Mouse (Mus musculus): ENCODE results near the gene Lgals7.
"Not testable (repeated sequence)": the region's sequence is repeated elsewhere in the genome, so short reads cannot be mapped to it uniquely, and the experiment has no call there.

Gene Lgals7

GRCm38 (mm10) chr7:28879606-28880005 lies 16.0 kb downstream of the Lgals7 start:
- peak in 1 of 2 experiments; percentile 56 for DNase-seq

GRCm38 (mm10) chr7:28880554-28880953 lies 16.9 kb downstream of the Lgals7 start:
- DNase-seq = no peak

DNA sequence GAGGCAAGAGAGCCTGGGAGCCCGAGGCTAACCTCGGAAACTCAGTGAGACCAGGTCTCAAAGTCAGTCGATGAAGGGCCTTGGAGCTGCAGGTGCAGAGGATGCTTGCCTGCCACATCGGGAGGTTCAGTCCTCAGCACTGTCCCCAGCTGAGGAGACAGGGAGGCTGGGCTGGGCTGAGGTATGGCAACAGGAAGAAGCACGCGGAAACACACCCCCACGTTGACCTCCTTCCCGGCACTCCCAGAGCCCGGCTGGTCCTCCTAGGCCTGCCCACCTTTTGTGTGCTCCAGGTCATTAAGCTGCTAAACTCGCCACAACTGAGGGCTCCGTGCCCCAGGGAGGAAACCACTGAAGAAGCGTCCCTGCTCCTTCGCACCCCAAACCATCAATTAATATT lies 17.5 kb downstream of the Lgals7 start, which contains the start of gene Capn12:
Gene Capn12, plus strand, starts transcription at position 224 of the 400 bp plus-strand sequence.
- DNase-seq = no peak

DNA sequence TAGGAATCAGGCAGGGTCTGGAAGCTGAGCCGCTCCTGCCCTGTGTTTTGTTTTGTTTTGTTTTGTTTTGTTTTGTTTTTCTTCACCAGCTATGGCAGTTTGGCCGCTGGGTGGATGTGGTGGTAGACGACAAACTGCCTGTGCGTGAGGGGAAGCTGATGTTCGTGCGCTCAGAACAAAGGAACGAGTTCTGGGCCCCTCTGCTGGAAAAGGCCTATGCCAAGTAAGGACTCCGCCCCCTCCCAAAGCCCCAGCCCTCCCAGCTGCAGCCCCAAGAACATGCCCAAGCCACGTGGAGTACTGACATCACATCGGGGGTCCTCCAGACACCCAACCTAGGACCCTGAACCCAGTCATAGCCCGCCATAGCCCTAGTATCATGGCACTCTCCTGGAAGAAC lies 19.4 kb downstream of the Lgals7 start:
- DNase-seq = no peak

DNA sequence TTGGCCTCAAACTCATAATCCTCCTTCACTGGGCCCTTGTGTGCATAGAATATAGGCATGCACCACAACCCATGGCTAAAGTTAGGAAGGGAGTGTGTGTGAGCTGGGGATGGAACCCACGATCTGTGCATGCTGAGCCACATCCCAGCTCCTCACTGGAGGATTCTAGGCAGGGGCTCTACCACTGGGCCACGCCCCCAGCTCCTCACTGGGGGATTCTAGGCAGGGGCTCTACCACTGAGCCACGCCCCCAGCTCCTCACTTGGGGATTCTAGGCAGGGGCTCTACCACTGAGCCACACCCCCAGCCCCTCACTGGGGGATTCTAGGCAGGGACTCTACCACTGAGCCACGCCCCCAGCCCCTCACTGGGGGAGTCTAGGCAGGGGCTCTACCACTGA lies 20.1 kb downstream of the Lgals7 start:
- not testable (repeated sequence) for DNase-seq

DNA sequence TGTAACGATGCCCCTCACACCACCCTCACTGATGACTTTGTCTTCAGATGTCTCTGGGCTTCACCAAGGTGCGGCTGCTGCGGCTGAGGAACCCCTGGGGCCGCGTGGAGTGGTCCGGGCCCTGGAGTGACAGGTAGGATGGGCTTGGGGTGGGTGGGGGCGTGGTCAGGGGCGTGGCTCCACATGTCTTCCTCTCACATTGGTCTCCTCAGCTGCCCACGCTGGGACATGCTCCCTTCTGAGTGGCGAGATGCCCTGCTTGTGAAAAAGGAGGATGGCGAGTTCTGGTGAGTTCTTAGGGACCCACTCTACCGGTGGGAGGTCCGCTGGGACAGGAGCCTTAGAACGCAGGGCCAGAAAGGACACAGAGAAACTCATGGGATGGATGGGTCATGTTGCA lies 22.8 kb downstream of the Lgals7 start:
- DNase-seq = no peak

DNA sequence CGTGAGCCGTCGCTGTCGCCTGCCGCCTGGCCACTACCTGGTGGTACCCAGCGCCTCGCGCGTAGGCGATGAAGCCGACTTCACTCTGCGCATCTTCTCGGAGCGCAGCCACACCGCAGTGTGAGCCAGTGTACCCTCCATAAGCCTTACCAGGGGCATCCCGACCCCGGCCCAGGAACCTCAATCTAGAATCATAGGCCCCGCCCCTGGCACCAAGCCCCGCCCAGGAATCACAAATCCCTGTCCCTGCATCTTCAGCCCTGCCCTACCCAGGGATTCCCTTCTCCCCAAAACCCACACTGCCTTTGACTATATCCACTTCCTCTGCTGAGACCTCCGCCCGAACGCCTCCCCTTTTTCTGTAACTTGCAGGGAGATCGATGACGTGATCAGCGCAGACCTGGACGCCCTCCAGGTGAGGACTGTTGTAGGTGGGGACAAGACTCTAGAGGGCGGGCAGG lies 25.1 kb downstream of the Lgals7 start:
- no peak for DNase-seq

- DNase-seq = no peak
Measured at GRCm38 (mm10) chr7:28892601-28893000, 28.9 kb downstream of the Lgals7 start.

- DNase-seq = no peak
Measured at GRCm38 (mm10) chr7:28893643-28894265, 30.1 kb downstream of the Lgals7 start.

DNA sequence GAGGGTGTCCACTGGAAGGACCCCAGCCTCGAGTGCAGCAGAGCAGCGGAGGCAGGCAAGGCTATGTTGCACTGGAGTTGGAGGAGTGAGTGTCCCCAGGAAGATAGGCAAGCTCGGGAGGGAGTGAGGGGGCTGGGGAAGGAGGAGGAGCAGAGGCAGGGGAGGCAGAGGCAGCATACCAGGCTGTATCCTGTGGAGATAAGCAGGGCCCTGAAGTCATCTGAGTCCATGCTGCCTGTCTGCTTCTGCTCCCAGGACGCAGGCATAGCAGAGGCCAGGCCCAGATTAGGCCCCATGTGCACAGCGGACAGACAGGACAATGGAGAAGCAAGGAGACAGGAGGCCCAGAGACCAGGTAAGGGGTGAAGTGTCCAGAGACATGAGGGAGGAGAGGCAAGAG lies 31.3 kb downstream of the Lgals7 start:
- no peak for DNase-seq

DNA sequence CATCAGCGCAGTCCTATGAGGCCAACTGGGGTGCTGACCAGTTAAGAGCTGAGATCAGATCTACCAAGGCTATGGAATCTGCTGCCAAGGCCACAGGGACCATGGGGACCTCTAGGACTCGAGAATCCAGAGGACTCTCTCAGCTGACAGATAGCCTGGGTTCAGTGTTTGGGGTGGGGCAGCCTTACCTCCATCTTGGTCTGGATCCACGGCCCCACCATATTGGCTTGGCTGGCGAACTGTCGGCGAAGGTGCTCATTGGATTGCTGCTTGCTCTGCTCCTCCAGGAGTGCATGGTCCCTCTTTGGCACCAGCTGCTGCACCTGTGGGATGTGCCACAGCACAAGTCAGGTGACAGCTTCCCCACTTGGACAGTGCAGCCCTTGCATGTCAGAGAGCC lies 34.0 kb downstream of the Lgals7 start:
- no peak for DNase-seq

- DNase-seq = no peak
Measured at GRCm38 (mm10) chr7:28899972-28900371, 36.3 kb downstream of the Lgals7 start.

GRCm38 (mm10) chr7:28901311-28902125 lies 37.9 kb downstream of the Lgals7 start:
- no peak for DNase-seq

DNA sequence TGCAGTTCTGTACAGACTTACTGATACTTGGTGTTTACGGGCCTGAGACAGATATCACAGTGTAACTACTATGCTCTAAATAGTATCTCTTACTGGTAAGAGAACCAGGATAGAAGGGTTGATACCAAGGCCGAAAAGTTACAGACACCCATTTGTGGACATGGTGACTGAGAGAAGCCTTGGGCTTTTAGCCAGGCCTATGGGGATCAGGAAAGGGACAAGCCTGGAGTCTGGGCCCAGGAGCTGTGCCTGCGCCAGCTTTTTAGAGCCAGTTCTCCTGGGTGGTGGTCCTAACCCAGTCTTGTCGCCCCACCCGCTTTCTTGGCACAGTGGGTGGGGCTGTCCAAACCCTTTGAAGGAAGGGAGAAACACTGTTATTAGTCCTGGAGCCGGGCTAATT lies 38.5 kb downstream of the Lgals7 start:
- no peak for DNase-seq

- DNase-seq = no peak
Measured at GRCm38 (mm10) chr7:28902809-28903208, 39.2 kb downstream of the Lgals7 start.

GRCm38 (mm10) chr7:28903778-28904177 lies 40.1 kb downstream of the Lgals7 start:
- DNase-seq = no peak

DNA sequence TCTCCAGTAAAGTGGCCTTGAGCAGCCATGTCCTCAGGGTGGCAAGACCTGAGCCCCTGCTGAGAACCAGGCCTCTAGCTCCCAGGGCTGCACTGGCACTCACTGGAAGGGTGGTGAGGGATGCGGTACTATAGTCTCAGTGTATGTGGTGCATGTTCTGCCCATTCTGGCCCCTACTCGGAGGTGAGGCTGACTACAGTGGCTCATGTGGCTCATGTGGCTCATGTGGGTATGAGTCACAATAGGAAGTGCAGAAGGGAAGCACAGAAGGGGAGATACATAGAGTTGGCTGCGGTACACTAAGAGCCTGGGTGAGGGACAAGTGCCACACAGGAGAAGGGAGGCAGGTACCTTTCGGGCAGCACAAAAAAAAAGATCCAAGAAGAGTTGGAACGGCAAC lies 43.5 kb downstream of the Lgals7 start:
- DNase-seq = no peak

DNA sequence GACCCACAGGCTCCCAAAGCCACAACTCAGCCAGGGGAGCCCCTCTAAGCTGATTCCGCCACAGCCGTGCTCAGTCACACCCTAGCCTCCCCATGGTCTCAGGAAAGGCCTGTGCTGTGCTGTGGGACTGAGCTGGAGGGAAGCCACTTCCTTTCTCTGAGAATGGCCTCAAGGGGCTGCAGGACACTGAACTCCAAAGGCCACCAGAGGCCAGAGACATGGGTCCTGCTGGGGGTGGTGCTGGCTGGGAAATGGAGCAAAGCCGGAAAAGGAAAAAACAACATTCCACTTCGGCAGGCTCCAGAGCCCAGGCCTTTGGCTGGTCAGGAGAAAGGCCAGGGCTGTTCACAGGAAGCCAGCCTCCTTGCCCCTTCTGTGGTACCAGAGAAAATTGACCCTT lies 48.0 kb downstream of the Lgals7 start:
- DNase-seq = no peak

- DNase-seq = no peak
Measured at GRCm38 (mm10) chr7:28913171-28913570, 49.5 kb downstream of the Lgals7 start.

Measured in thymus, adult 18-20 months (tissue).